Mouse (Mus musculus): ENCODE data around the gene Cenpx. TPM values are rescaled to one million over a fixed set of nuclear protein-coding genes. Genes with fewer than 3 reads are reported as not detected.

The Cenpx gene
- polyA plus RNA-seq (2017; shearing (Covaris generic)): 117 TPM

DNA sequence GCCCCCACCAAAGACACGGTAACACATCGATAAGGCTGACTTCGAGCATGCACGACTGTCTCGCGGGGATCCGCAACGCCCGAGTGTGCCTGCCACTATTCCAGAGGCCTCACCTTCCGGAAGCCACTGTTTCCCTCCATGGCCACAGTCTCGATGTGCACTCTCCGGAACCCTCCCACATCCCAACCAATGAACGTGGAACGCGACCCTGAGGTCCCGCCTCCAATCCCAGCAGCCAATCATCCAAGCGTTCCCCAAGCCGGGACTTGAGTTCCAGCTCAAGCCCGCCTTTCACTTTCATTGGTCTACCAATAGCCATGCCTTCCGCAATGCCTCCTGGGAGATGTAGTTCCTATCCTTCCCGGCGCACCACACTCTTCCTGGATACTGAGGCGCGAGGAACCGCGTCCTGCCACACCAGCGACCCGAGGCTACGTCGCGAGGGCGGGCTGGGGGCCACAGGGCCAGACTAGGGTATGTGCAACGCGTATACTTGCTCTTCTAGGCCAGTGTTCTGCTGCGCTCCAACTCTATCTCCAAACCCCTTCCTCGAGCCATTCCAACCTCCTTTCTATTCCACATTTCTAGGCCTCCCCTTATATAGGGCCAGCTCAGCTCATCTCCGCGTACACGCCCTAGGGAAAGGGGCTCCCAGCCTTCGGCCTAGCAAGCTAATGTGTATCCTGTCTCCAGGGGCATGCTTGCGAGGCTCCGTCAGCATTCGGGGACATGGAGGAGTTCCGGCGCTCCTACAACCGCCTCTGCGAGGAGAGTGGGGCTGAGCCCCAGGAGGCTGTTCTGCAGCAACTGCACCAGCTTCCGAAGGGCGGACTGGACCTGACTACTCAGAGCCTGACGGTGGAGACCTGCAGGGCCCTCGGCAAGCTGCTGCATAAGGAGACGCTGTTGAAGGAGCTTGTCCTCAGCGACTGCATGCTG is at the start of gene Cenpx, which contains the start of gene Lrrc45:
Cenpx (minus strand) TSS at position 159 of the 939 bp plus-strand sequence.
Lrrc45 (plus strand) TSS at position 346 of the 939 bp plus-strand sequence.

DNA sequence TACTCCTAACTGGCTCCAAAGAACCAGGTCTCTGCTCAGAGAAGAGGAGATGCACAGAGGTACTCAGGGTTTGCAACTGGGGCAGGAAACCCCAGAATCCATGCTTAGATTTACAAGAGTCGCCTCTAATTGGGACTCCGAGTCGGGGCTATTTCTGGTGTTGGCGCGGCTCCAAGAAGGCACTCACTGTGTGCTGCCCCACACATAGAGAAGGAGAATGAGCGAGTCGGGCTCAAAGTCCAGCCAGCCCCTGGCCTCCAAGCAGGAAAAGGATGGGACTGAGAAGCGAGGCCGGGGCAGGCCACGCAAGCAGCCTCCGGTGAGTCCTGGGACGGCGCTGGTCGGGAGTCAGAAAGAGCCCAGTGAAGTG is 49.1 kb upstream of the Cenpx start, which contains the start of gene Hmga1b:
Hmga1b (plus strand) TSS at position 123 of the 370 bp plus-strand sequence.

DNA sequence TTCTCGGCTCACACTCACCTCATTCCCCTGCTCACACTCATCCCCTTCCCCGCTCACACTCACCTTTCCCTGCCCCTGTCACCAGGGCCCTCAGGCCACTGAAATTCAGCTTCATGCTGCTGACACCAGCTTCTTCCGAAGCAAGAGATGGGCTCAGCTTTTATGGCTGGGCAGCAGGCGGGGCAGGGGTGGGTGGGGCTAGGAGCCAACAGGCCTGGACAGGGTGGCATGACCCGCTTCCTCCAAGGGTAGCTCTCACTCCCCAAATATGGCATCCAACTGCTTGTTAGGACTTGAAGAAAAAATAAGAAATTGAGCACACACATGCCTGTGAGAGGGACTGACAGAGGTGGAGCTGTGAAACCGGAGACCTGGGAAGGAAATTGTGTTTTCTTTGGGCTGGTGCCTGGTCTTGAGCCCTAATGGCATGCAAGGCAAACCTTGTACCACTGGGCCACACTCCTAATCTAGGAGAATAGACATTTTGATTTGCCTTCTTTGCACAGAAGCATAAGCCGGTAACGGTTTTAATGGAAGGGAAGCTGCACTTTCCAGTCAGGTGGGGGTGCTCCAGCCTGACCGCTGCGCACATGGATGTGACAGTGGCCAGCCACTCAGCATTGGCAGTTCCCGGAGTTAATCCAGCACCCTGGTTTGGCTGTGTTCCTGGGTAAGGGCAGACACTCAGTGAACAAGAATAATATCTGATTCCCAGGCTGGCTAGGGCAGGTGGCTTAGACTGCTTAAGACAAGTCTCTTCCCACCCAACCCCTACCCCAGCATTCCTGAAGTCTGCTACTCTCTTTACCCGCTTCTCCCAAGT is 18.5 kb upstream of the Cenpx start, which contains the start of gene Cbr2:
Cbr2 (minus strand) TSS at position 257 of the 823 bp plus-strand sequence.

DNA sequence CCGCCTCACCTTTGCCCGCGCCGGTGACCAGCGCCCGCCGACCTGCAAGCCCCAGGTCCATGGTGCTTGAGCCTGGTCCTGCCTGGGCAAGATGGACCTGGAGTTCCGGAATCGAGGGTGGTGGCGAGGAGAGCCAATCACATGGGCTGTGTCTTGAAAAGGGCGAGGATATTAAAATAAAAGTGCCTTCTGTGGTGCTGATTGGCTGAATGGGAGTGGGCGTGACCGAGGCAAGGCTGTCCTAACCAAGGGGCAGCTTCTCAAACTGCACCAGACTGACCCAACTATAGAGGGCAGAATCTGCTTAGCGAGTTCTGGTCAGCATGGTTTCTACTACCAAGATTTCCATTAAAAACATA is 13.6 kb upstream of the Cenpx start, which contains the start of gene Dcxr:
Dcxr (minus strand) TSS at position 113 of the 359 bp plus-strand sequence.

DNA sequence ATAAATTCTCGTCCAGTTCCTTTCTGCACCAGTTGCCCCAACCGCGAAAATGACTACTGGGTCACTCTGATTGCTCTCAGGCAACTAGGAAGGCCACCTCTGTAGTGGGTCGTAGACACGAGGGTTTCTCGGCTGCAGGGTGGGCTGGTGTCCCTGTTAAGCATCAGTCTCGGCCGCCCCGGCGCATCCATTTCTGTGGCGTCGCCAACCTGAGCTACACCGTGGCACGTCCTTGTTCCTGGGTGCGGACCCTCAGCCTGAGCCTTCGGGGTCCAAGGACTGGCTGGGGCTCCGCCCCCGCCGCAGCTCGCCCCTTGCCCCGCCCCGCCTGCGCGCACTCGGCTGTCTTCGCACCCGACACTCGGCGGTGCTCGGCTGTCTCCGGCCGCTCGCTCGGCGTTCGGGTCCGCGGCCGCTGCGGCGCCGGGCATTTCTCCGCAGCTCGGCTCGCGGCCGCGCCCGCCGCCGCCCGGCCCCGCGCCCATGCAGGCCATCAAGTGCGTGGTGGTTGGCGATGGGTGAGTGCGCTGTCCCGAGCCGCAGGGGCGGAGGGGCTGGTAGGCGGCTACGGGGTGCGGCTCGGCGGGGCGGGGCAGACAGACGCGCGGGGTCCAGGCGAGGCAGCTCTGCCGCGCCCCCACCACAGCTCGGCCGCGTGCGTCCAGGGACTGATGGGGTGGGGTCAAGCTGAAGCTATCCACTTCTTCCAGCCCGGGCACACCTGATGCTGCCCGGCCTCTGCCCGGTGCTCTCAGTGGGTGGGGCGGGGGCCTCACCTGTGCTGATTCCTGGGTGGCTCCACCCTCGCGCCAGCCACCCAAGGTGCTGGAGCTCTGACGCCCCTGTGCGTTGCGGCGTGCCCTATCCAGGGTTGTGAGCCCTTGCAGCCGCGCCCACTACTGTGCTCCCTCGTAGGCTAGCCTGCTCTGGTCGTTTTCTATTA is 7.9 kb upstream of the Cenpx start, which contains the start of gene Rac3:
Rac3 (plus strand) TSS at position 347 of the 943 bp plus-strand sequence.

DNA sequence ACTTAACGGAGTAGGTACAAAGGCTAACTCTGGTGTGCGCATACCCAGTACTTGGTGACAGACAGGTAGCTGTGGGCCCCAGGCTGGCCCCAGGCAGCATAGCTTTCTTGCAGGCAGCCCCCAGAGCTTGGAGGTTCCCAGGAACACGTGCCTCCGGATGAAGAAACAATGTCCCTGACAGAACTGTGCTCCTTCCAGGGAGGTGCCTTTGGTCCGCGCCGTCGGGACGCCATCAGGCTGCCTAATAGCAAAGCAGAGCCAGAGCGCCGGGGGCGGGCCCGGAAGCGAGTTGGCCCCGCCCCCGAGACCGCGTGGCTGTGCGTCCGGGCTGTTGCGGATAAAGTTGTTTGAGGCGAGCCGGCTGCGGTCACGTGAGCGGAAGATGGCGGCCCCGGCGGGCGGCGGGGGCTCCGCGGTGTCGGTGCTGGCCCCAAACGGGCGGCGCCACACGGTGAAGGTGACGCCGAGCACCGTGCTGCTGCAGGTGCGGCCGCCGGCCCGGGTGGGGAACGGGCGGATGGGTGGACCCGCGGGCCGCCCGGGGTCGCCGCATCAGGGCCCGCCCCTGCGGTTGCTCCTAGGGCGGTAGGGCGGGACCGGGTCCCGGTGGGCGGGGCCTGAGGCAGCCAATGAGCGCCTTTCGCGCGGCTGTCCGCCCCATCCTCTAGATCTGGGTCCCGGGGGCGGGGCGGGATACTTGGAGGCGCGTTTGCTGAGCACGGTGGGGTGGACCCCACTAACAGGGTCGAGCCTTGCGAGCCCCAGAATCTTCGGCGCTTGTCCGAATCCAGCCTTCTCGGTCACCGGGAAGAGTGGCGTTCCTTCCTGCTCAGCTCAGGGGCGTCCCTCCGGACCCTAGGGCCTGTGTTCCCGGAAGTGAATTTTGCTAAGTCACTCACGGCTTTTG is 40.6 kb downstream of the Cenpx start, which contains the start of gene Aspscr1:
Aspscr1 (plus strand) TSS at position 287 of the 907 bp plus-strand sequence.

DNA sequence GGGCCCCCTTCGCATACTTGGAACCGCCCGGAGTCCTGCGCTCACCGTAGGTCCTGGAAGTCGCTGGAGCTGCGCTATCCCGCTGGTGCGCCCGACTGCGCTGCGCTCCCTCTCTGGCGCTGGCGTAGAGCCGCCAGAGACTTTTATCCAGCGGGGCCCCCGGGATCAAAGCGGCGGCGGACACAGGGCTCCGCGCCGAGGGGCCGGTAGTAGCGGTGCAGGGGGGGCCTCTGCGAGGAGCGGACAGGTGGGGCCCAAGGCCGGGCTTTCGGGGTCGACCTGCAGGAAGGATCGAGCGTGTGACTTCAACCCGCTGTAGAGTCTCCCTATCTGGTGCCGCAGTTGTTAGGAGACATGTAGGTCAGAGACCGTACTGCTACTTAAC is 52.5 kb downstream of the Cenpx start, which contains the start of gene Notum:
Notum (minus strand) TSS at position 100 of the 385 bp plus-strand sequence.

Other genes with a start within 250 kb of the Cenpx start
- gene Arl16, start 246.1 kb downstream of the Cenpx start, polyA plus RNA-seq (2017; shearing (Covaris generic)): 36.2 TPM
- 82.5 TPM for gene Mrpl12, start 229.1 kb downstream of the Cenpx start, polyA plus RNA-seq (2017; shearing (Covaris generic))
- 8.4 TPM for gene Slc25a10, start 221.9 kb downstream of the Cenpx start, polyA plus RNA-seq (2017; shearing (Covaris generic))
- not detected for gene Gcgr, start 183.0 kb downstream of the Cenpx start, polyA plus RNA-seq (2017; shearing (Covaris generic))
- gene Mcrip1, start 164.0 kb downstream of the Cenpx start, polyA plus RNA-seq (2017; shearing (Covaris generic)): 101 TPM
- gene Ppp1r27, start 162.6 kb downstream of the Cenpx start, polyA plus RNA-seq (2017; shearing (Covaris generic)): not detected
- 240 TPM for gene P4hb, start 140.5 kb downstream of the Cenpx start, polyA plus RNA-seq (2017; shearing (Covaris generic))
- gene Arhgdia, start 132.1 kb downstream of the Cenpx start, polyA plus RNA-seq (2017; shearing (Covaris generic)): 868 TPM
- 6.0 TPM for gene Alyref, start 115.4 kb downstream of the Cenpx start, polyA plus RNA-seq (2017; shearing (Covaris generic))
- gene Anapc11, start 115.3 kb downstream of the Cenpx start, polyA plus RNA-seq (2017; shearing (Covaris generic)): 135 TPM
- gene Npb, start 105.3 kb downstream of the Cenpx start, polyA plus RNA-seq (2017; shearing (Covaris generic)): 0.55 TPM
- gene Pcyt2, start 95.8 kb downstream of the Cenpx start, polyA plus RNA-seq (2017; shearing (Covaris generic)): 156 TPM
- 199 TPM for gene Sirt7, start 88.5 kb downstream of the Cenpx start, polyA plus RNA-seq (2017; shearing (Covaris generic))
- 11.0 TPM for gene Mafg, start 80.1 kb downstream of the Cenpx start, polyA plus RNA-seq (2017; shearing (Covaris generic))
- 0.64 TPM for gene Pycr1, start 70.0 kb downstream of the Cenpx start, polyA plus RNA-seq (2017; shearing (Covaris generic))
- not detected for gene Myadml2, start 65.6 kb downstream of the Cenpx start, polyA plus RNA-seq (2017; shearing (Covaris generic))
- not detected for gene Notum, start 52.6 kb downstream of the Cenpx start, polyA plus RNA-seq (2017; shearing (Covaris generic))
- gene Aspscr1, start 40.8 kb downstream of the Cenpx start, polyA plus RNA-seq (2017; shearing (Covaris generic)): 132 TPM
- 70.9 TPM for gene Lrrc45, start 187 bp upstream of the Cenpx start, polyA plus RNA-seq (2017; shearing (Covaris generic))
- not detected for gene Rac3, start 7.7 kb upstream of the Cenpx start, polyA plus RNA-seq (2017; shearing (Covaris generic))
- gene Dcxr, start 13.5 kb upstream of the Cenpx start, polyA plus RNA-seq (2017; shearing (Covaris generic)): 19.4 TPM
- not detected for gene Cbr2, start 18.4 kb upstream of the Cenpx start, polyA plus RNA-seq (2017; shearing (Covaris generic))
- gene Hmga1b, start 49.1 kb upstream of the Cenpx start, polyA plus RNA-seq (2017; shearing (Covaris generic)): 1.3 TPM
- 2.7 TPM for gene Rfng, start 70.5 kb upstream of the Cenpx start, polyA plus RNA-seq (2017; shearing (Covaris generic))
- 152 TPM for gene Gps1, start 70.5 kb upstream of the Cenpx start, polyA plus RNA-seq (2017; shearing (Covaris generic))
- 70.6 TPM for gene Dus1l, start 82.7 kb upstream of the Cenpx start, polyA plus RNA-seq (2017; shearing (Covaris generic))
- 68.8 TPM for gene Fasn, start 110.8 kb upstream of the Cenpx start, polyA plus RNA-seq (2017; shearing (Covaris generic))
- gene Ccdc57, start 219.1 kb upstream of the Cenpx start, polyA plus RNA-seq (2017; shearing (Covaris generic)): 0.50 TPM
- gene Slc16a3, start 234.7 kb upstream of the Cenpx start, polyA plus RNA-seq (2017; shearing (Covaris generic)): 24.1 TPM